Mouse (Mus musculus): ENCODE measurements around the gene Plxna2.

Gene Plxna2

GRCm38 (mm10) chr1:194623641-194624040 is 5.6 kb downstream of the Plxna2 start:
- DNase-seq: no peak

DNA sequence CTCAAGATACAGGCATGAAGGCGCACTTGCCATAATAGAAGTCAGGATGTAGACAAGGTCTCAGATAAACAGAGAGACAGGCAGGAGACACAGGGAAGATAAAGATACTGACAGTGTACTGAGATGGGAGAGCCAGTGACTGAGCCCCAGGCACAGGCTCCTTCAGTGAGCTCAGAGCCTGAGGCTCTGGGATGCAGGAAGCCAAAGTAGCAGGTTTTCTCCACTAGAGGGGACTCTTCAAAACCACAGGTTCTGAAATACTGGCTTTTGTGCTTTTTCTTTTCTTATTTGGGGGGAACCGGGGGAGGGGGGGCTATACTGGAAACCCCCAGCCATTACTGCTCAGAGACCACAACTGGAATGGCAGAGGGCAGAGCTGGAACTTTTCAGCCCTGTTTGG is 6.4 kb downstream of the Plxna2 start:
- no peak for DNase-seq

DNA sequence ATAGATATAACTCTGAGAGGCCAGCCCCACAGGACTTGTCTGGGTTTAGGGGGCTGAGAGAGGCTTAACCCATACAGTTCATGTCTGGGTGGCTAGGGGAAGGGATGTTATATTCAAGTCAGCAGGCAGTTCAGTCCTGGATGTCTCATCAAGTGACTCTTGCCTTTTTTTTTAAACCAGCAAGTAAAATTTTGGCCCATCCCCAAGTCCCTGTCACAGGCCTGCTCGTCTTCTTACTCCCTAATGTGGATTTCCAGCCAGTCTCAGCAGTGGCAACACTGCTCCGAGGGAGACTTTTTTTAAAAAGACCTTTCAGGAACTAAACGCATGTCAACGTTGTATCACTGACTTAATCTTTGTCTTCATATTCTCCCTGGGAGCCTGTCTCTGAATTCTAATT is 7.0 kb downstream of the Plxna2 start:
- peak; percentile 89 for DNase-seq

- DNase-seq: peak; percentile 90
Measured at GRCm38 (mm10) chr1:194626109-194626508, 8.1 kb downstream of the Plxna2 start.

GRCm38 (mm10) chr1:194627286-194627685 is 9.3 kb downstream of the Plxna2 start:
- DNase-seq: peak; percentile 78

DNA sequence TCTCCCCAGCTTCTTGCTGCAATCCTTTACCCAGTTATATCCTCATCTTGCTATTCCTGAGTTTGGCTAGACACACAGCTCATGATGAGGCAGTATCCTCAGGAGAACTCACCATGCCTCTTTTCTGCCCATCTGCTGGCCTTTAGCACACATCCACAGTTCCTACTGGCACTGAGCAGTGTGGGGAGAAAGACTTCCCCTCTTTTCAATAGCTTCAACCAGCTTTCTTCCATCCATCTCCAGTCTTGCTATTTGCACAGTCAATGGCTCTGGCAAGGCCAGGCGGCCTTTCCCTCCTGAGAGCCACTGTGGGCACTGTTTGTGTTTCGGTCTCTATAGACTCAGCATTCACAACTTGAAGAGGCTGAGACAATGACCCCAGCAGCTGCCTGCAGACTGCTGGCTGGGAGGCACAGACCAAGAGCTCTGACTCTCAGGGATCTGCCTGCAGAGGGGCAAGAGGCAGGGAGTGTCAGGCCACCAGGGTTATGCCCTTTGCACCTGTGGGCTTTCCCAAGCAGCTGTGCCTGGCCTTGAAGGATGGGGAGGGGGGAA is 11.2 kb downstream of the Plxna2 start:
- DNase-seq: peak; percentile 91

DNA sequence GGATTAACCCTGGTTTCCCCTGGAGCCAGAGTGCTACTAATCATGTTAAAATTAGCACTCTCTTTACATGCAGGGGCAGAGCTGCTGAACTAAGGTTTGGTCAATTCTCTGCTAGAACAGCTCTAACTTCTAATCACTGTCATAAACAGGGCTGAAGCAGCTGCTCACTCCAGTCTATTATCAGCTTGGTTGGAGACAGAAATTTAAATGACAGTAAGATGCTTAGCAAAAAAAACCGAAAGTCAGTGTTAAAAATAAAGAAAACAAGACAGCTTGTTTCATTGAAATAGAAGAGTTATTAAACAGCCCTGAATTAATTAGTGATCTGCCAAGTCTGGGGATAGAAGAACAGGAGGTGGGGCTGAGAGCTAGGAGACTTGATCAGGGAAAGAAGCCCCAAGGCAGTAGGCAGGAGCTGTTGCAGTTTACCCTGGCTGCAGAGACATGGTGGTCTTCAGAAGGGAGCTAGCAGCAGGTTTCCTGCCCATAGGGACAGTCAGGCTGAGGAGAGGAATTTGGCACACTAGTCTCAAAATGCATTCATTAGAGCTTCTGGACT is 12.6 kb downstream of the Plxna2 start:
- peak; percentile 83 for DNase-seq

- no peak for DNase-seq
Measured at GRCm38 (mm10) chr1:194631574-194631973, 13.6 kb downstream of the Plxna2 start.

- peak; percentile 58 for DNase-seq
Measured at GRCm38 (mm10) chr1:194632029-194632428, 14.0 kb downstream of the Plxna2 start.

GRCm38 (mm10) chr1:194635411-194635810 is 17.4 kb downstream of the Plxna2 start:
- peak; percentile 85 for DNase-seq

DNA sequence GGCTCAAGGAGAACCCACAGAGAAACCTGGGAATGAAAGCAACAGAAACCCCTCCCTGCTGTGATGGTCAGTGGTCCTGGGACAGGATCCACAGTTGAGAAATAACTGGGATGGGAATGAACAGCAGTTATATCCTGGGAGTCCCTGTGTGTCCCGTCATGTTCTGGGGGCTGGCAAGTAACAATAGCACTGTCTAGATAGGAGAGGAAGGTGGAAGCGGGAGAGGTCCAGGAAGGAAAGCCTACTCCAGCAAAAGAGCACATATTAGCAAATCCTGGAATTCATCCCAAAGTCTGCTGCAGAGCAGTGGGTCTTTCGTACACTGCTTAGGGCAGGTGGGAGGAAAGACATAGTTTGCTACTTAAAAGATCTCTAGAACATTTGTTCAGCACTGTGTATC is 17.9 kb downstream of the Plxna2 start:
- peak; percentile 96 for DNase-seq

GRCm38 (mm10) chr1:194637391-194638304 is 19.6 kb downstream of the Plxna2 start:
- peak; percentile 41 for DNase-seq

DNA sequence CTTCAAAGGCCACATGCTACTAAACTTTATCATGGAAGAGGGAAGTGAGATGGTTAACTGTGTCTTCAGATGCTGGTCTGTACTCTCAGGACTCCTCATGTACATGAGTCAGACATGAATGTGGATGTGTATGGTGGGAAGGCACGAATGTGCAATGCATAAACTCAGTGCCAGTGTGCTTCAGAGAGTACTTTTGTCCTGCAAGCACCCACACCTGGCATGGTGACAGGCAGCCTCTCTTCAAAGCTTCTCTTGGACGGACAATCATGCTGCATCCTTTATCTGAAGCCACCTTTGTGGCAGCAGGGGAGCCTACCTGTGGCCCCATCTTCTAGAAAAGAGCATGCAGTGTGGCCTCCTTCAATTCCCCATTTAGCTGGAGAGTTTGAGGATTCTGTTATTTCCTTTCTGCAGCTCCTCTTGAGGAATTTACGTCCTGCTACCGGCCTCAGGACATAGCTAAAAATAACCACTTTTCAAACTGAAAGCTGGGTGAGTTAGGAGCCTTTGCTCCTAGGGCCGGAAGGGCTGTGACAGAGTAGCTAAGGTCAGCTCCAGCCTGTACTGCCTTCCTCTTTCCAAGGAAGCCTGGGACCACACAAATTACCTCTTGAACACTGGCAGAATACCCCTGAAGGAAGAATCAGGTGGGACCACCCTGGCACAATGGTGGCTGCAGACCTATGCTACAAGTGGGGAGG is 23.7 kb downstream of the Plxna2 start:
- DNase-seq: peak; percentile 98

GRCm38 (mm10) chr1:194642302-194642787 is 24.3 kb downstream of the Plxna2 start:
- peak; percentile 92 for DNase-seq

GRCm38 (mm10) chr1:194643930-194644329 is 25.9 kb downstream of the Plxna2 start:
- DNase-seq: peak; percentile 57

DNA sequence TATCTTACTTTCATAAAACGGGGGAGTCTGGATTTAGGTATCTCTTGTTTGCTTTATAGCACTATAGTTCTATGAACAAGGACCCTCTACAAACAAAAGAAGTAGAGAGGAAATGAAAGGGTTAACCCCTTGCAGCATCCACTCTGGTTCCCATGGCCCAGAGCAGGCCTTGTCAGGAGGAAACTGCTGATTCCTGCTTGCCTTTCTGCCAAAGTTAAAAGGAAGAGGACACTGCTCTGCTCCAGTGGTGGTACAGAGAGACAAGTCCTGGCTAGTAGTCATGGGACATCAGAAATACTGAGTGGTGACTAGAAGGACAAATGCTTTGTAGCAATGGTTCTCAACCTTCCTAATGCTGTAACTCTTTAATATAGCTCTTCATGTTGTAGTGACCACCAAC is 27.9 kb downstream of the Plxna2 start:
- peak; percentile 95 for DNase-seq

DNA sequence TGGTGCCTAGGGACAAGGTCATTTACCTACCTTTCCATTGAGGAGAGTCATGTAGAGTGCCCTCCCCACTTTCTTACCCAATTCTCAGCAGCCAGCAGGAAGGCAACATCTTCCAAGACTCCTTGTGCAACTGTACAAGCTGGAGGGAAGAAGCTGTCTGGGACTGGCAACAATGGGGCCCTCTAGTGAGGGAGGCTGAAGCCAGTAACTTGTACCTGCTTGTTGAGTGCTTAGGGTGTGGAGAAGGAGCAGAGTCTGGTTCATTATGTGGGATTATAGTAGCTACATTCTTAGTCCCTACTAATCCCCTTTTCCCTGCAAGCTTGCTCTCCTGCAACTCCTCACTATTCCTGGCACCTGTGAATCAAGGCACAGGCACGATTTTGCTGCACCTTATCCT is 32.1 kb downstream of the Plxna2 start:
- no peak for DNase-seq

- no peak for DNase-seq
Measured at GRCm38 (mm10) chr1:194650566-194650965, 32.5 kb downstream of the Plxna2 start.

GRCm38 (mm10) chr1:194651987-194652386 is 34.0 kb downstream of the Plxna2 start:
- DNase-seq: peak; percentile 99

GRCm38 (mm10) chr1:194658459-194659160 is 40.6 kb downstream of the Plxna2 start:
- peak; percentile 98 for DNase-seq

DNA sequence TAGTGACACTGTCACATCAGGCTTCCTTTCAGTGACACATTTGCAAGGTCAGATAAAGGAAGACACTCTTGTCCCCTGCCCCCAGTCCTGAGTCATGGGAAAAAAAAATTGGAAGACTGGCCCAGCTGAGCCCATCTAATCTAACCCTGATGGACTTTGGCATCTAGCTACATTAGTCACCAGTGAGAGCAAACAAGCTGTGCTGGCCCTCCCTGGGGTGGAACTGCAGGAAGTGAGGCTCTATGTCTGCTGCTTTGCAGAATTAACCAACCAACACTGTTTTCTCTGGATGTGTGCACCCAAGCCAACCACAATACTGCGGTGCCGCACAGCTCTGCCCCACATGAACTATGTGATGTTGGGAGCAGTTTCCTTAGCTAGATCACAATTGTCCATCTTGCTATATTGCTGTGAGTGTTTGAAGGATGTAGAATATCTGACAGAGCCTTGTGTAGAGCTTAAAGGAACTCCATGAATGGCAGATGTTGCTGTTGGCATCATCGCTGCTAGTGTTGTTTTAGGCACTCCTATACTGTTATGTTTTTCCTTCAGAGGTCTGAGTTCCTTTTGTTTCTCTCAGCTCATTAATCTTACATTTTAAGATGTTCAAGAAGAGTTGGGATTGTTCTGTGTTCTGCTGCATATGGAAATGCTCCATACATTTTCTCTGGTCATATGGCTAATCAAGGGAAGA is 42.6 kb downstream of the Plxna2 start:
- peak; percentile 99 for DNase-seq

DNA sequence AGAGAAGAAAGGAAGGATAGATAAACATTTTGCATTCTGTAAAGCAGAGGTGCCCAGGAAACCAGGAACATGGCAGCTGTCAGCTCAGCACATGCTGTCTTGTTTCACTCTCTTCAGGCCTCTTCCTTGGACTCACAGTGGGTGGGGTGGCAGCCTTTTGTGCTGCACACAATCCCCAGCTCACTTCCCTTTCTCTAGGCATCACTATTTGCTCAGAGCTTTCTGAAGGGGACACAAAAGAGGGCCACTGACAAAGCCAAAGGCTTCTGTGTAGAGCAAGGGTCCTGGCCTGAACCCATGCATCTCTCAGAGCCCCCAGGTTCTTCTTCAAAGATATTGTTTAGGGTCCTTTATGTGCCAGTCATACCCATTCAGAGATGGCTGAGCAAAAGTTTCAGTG is 45.0 kb downstream of the Plxna2 start:
- peak; percentile 86 for DNase-seq
